Mouse (Mus musculus) mouse embryonic stem cell (cell line): ENCODE data around the gene Ago3.

Source experiments
- in situ Hi-C, 2 experiments: fragments of 300-500 bp; cut with MboI; formaldehyde crosslinking; loops; 1 replicate in 1 of 2; 3 replicates in 1 of 2; pipeline ENCODE4 v1.14.3; 2019 to 2020; ENCODE audit warnings: low sequenced_read_pairs in 2 of 2, low pct_unique_long_range_greater_than_20kb in 1 of 2, mixed read lengths in 1 of 2; ENCODE audit not compliant: unreplicated experiment in 1 of 2

The Ago3 gene

DNA sequence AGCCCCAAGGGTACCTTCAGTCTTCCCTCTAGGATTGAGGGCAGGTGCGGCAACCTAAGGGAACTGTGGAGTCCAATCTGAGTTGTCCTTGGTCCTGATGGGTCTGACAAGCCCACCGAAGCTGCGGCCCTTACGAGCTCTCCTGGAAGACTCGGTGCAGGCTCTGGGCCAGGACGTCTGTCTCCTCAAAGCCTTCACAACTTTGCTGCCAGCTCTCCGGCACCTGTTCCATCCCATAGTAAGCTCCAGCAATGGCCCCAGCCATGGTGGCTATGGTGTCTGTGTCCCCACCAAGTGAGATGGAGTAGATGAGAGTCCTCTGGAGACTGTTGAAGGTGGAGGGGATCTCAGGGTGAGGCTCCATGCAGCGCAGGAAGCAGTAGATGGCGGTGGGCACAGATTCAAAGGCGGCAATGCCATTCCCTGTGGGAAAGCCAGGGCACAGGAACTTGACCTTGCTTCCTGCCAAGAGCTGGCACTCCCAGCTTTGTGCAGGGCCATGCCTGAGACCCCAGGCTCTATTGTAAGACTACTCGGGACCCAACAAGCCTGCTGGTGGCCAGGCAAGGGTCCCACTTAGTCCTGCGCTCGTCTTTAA lies 112.8 kb downstream of the Ago3 start:
- in situ Hi-C loops, result no loop called here

DNA sequence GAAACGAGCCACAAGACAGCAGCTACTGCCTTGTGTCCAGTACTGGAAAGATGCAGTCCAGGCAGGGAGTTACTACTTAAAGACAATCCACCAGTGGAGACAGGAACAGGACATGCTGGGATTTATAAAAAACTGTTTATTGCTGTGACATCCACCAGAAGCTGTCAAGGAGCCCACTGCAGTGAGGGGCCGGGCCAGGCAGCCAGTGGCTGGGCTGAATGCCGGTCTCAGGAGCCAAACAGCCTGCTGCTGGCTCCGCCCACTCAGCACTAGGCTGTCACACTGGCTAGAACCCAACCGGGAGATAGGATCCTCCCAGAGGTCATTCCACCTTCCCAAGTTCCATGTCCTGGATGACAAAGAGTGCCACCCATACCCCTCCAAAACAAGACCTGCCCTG lies 113.4 kb downstream of the Ago3 start:
- in situ Hi-C loops, result no loop called here

DNA sequence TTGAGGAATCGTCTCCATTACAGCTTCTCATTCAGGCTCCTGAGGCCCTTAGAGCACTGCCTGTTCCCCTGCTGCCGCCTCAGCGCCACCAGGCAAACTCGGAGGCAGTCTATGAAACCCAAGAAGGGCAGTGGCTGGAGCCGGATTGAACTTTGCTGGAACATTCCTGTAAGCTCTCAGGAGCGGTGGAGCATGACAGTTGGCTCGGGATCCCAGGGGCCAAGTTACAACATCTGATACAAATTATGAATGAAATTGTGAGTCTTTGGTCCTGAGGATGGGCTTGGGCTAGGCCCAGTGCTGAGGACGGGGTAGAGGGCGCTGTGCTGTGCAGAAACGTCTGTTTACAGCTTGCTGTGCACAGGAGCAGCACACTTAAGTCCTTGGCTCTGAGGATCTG lies 115.0 kb downstream of the Ago3 start:
- in situ Hi-C loops, result no loop called here

DNA sequence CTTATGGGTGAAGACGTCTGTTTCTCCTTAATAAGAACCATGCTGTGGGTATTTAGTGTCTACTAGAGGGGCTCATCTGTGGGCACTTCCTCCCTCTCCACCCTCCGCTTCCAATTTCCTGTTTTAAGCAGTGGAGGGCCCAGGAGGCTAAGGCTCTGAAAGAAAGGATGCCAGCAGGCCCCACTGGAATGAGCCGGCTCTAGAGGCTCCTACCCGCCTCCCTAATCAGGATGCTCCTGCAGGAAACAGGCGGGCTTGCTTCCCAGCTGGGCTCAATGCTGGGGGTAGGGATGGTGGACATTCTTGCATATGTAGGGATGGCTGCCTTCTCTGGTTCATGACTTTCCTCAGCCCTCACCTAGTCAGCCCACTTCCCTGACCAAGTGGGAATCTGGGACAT lies 116.2 kb downstream of the Ago3 start:
- in situ Hi-C loops, result no loop called here

DNA sequence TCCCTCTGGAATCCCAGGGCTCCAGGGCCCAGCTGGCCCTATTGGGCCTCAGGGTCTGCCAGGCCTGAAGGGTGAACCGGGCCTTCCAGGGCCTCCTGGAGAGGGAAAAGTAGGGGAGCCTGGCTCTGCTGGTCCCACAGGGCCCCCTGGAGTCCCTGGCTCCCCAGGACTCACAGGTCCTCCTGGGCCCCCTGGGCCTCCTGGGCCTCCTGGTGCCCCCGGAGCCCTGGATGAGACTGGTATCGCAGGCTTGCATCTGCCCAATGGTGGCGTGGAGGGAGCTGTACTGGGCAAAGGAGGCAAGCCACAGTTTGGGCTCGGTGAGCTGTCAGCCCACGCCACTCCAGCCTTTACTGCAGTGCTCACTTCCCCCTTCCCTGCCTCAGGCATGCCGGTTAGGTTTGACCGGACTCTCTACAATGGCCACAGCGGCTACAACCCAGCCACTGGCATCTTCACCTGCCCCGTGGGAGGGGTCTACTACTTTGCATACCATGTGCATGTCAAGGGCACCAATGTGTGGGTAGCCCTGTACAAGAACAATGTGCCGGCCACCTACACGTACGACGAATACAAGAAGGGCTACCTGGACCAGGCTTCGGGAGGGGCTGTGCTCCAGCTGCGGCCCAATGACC lies 117.7 kb downstream of the Ago3 start:
- in situ Hi-C loops, result no loop called here

DNA sequence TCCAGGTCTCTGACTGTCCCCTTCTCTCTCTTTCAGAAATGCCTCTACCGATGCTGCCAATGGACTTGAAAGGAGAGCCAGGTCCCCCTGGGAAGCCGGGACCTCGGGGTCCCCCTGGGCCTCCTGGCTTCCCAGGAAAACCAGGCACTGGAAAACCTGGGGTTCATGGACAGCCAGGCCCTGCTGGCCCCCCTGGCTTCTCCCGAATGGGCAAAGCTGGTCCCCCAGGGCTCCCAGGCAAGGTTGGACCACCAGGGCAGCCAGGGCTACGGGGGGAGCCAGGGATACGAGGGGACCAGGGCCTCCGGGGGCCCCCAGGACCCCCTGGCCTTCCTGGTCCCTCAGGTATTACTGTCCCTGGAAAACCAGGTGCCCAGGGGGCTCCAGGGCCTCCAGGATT lies 119.0 kb downstream of the Ago3 start:
- in situ Hi-C loops, result no loop called here

DNA sequence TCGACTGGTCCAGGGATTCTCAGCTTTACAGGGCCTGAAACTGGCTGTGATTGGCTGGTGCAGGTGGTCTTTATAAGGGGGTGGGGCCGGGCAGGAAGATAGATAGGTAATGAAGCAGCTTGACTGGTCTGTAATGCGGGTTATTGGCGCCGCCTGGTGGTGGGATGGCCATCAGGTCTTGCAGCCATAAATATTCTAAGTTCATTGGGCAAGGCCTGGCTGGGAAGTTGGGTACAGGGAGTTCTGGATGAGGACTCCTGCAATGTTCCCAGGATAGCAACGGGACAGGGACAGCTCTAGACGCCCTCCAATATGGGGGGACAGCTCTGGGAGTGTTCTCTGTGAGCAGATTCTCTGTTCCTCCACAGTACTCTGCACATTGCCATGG lies 119.4 kb downstream of the Ago3 start:
- in situ Hi-C loops, result loop anchor here (5.0 to 10.0 kb wide), 2 partner anchors 83 to 85 kb away; no protein-coding TSS in a partner anchor

DNA sequence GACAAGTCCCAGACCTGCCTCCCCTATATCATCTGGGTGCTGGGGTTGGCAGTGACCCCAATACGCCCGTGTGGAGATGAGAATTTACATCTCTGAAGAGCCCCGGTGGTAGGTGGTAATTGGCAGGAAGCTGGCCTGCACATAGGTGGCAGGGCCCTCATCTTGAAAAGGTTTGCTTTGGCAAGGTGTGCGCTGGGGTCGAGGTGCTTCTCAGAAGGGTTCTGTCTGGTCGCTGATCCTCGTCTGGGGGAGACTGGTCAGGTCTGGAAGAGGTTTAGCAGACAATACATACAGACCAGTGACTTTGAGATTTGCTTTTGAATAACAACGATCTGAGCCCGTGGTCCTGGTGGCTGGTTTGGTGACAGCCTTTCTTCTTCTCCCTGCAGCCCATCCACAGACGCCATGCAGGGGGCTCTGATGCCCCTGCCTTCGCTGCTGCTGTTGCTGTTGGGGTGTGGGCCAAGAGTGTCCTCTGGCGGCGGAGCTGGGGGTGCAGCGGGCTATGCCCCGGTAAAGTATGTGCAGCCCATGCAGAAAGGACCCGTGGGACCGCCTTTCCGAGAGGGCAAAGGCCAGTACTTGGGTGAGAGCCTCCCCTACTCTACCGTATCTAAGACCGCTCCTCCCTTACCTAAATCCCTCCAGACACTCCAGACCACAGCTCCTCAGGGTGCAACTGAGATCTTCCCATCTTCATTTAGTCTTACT lies 120.0 kb downstream of the Ago3 start:
- in situ Hi-C loops, result loop anchor here (5.0 to 10.0 kb wide), 2 partner anchors 82 to 85 kb away; no protein-coding TSS in a partner anchor

DNA sequence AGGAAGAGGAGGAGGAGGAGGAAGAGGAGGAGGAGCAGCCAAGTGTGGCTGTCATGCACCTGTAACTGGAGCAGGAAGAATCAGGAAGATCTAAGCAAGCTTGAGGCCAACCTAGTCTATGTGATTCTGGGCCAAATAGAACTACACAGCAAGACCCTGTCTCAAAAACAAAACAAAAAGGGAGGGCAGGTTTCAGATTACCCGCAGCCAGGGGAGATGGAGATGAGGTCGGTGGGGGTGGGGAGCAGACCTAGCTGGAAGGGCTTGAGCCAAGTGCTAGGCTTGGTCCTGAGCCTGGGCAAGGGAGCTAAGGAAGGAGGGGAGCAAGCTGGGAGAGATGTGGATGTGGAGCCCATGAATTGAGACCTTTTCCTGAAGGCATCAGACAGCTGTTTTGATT lies 122.5 kb downstream of the Ago3 start:
- in situ Hi-C loops, result loop anchor here (5.0 to 10.0 kb wide), 2 partner anchors 80 to 82 kb away; no protein-coding TSS in a partner anchor

DNA sequence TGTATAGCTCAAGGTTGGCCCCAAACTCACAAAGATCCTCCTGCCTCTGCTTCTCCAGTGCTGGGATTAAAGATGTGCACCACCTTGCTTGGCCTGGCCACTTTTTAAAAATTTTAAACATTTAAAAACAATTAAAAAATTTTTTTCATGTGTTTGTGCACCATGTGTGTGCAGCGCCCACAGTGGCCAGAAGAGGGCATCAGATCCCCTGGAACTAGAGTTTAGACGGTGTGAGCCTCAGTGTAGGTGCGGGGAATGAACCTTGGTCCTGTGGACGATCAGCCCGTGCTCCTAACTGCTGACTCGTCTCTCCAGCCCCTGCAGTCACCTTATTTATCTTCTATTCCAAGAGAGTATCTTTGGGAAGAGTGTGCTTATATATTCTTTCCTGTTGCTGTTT lies 123.3 kb downstream of the Ago3 start:
- in situ Hi-C loops, result loop anchor here (5.0 to 10.0 kb wide), 2 partner anchors 79 to 81 kb away; no protein-coding TSS in a partner anchor

DNA sequence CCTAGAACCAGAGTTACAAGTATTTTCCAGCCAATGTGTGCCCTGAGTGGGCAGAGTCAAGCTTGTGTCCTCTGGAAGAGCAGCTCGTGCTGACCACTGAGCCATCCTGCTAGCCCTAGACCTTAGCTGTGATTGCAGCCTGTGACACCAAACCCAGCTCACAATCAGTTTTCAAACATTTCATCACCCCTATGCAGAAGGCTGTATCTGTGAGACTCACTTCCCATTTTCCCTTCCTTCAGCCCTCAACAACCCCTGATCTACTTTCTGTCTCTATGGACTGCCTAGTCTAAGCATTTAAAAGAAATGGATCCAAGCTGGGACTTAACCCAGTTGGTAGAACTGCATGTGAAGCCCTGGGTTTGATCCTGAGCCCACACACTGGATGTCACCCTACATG lies 123.9 kb downstream of the Ago3 start:
- in situ Hi-C loops, result loop anchor here (5.0 to 10.0 kb wide), 2 partner anchors 78 to 81 kb away; no protein-coding TSS in a partner anchor

DNA sequence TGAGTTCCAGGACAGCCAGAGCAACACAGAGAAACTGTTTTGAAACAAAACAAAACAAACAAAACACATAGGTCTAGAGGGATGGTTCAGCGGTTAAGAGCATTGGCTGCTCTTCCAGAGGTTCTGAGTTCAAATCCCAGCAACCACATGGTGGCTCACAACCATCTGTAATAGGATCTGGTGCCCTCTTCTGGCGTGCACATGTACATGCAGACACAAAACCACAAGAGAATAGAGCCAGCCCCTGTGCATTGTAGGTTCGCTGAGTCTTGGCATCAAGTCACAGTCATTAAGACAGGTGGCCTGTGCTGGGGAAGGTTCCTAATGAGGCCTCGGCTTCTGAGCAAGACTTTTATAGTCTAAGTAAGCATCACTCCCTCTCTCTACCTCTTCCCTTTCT lies 125.5 kb downstream of the Ago3 start:
- in situ Hi-C loops, result loop anchor here in 1 of 2 experiments (10.0 kb wide), 1 partner anchor 79 kb away; no protein-coding TSS in a partner anchor

DNA sequence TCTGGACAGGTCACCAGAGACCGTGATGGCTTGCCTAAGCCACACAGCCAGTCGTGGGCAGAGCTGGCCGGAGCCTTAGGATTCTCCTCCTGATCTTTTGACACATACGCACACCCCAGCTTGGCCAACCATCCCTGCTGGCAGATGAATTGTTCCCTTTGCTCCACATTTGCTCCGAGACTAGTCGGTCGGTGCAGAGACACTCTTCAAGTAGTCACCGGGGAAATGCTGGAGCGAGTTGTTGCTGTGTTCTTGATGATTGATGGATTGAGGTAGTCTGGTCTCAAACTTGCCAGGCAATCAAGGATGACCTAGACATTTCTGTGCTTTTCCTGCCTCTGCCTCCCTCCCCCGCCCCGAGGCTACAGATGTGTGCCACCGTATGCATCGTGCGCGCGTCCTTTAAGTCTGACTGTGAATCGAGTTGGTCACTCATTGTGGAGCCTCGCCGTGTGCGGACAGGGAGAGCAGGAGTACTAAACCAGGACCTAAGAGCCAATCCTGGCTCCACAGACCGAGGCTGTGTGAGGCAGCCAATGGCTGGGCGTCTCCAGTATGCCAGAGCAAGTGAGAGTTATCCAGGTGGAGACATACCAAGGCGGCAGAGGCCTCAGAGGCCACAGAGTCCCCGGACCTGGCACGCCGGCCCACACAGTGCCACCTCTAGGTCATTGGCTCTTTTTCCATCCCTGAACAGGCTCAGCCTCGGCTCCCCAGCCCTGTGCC lies 127.6 kb downstream of the Ago3 start:
- in situ Hi-C loops, result loop anchor here in 1 of 2 experiments (10.0 kb wide), 1 partner anchor 77 kb away; no protein-coding TSS in a partner anchor

DNA sequence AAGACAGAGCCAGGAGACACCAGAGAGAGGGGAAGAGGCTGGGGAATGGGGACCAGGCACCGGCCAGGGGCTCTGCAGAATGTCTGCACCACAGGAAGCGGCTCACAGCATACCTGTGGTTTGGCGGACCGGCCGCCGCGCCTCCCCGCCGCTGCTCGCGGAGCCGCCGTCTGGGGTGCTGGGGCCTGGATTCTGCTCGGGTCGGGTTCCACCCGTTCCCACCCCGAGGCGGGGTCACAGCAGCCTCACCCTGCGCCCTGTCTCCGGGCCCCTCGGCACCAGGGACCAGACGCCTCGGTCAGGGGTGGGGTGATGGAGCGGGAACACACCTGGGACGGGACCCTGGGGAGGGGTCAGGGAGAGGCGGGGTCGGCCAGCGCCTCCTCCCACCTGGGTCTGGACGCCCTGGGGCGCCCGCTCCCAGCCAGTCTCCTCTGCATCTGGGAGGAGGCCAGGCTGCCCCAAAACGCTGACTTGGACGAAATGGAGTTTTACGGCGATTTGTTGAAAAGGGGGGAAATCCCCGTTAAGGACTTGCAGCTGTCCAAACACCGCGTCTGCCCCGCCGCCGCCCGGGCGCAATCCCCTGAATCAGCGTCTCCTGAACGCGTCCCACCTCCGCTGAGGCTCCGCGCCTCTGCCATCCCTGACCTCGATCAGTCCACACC lies 128.3 kb downstream of the Ago3 start:
- in situ Hi-C loops, result loop anchor here in 1 of 2 experiments (10.0 kb wide), 1 partner anchor 76 kb away; no protein-coding TSS in a partner anchor

DNA sequence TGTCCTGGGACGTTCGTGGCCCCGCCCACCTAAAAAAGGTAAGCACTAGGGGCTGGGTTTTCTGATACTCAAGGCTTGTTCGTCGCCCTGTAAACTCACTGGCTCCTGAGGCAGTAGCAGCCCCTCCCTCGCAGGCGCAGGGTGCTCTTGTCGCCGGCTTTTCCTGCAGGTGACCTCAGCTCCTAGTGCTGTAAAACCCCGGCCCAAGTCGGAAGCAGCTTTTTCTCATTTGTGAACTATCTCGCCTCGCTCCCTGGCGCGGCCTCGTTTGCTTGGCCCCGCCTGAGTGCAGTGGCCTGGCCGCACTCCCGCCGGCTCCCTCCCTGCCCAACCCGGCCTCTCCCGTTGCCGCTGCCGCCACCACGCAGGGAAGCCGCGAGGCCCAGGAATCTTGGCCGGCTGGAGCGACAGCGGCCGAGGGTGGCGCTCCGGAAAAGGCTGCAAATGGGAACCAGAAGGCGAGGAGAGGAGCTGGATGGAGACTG lies 132.7 kb downstream of the Ago3 start:
- in situ Hi-C loops, result no loop called here

DNA sequence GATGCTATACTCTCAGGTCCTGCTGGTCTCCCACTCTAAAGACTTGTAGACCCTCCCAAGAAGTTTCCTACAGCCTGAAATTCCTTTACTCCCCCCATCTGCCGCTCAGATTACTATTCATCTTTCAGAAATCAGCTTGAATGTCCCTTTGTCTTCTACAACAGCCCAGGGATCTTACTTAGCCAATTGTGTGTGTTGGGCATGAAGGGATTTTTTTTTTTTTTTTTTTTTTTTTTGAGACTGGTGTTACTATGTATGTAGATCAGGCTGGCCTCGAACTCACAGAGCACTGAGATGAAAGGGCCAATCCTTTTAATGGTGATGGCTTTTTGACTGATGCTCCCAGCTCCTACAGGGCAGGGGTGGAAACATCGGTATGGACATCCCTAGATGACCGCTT lies 133.4 kb downstream of the Ago3 start:
- in situ Hi-C loops, result no loop called here

DNA sequence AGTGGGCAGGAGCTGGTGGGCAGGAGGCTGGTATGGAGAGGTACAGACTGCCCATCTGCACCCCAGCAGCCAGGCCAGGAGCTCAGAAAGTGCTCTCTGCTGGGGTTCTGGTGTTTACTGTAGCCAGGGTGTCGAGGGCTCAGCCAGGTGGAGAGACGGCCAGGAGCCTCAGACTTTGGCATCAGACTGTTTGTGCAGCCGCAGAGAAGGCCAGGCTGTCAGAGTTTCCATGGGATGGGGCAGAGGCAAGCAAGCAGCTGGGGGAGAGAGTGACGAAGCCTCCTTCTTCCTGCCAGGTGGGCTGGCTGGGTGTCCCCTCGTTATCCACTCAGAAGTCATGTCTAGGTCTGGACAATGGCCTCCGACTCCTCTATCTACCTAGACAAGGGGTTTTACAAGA lies 134.2 kb downstream of the Ago3 start:
- in situ Hi-C loops, result no loop called here

DNA sequence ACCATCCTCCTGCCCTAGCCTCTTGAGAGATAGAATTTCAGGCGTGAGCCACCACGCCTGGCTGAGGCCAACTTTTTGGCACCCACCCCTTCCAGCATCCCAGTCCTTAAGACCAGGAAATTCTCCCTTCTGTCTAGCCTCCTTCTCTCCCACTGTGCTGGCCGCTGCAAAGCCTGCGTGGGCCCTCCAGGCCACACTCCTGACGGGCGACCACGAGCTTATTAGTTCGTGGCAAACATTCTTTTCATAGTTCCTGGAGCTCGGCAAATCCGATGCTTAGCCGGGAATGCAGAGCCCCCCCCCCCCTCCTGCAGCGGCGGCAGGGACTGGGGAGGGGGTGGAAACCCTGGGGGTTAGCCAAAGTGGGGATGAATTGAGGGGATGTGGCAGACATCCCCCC lies 138.2 kb downstream of the Ago3 start:
- in situ Hi-C loops, result no loop called here
